Mouse (Mus musculus) liver, adult 2 months (tissue): ENCODE measurements around the gene Mypn.

ENCODE experiments used
- CTCF ChIP-seq: fragments of 200-500 bp; IDR thresholded peaks from 2 replicates; pipeline ENCODE4 v1.5.1; 2011; ENCODE audit warnings: low read depth, low read length, control low read depth
- POLR2A ChIP-seq: fragments of 200-500 bp; IDR thresholded peaks from 2 replicates; pipeline ENCODE4 v1.6.1; 2011; ENCODE audit warnings: low read length, control low read depth; ENCODE audit not compliant: insufficient read depth; ENCODE audit errors: extremely low read depth

DNA sequence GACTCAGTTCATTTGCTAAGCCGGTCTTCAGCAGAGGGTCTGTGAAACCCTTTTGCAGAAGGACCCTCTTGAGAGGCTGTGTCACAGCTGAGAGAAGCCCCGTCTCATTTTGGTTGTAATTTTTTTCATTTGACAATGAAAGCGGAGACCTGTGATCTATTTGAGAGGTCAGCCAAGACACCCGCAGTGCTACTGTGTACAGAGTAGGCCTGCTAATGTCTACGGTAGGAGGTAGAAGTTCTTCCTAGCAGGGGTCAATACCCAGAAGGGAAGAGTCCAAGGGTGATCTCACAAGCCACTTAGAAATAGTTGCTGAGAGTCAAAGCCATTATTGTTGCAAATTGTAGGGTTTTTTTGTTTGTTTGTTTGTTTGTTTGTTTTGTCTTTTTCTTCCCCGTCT, 49.5 kb downstream of the Mypn start:
- TF ChIP-seq CTCF: no peak
- TF ChIP-seq POLR2A: no peak
